Mouse (Mus musculus) left cerebral cortex, adult 9 months (tissue): ENCODE measurements around the gene B2m.
"Not testable (repeated sequence)": the region's sequence is repeated elsewhere in the genome, so short reads cannot be mapped to it uniquely, and the experiment has no call there.

Source experiments
- DNase-seq, 2 experiments: peaks; one replicate each; pipeline ENCODE4 v3.0.0; 2022; ENCODE audit warnings: low spot score in 2 of 2

B2m gene

GRCm38 (mm10) chr2:122147508-122148241 lies at the start of gene B2m:
B2m (plus strand) TSS chr2:122147686.
- DNase-seq = peak; percentile 79 to 96

- not testable (repeated sequence) for DNase-seq
Measured at GRCm38 (mm10) chr2:122097686-122098085, 49.8 kb upstream of the B2m start.

GRCm38 (mm10) chr2:122102070-122102469 lies 45.4 kb upstream of the B2m start:
- DNase-seq = no peak

- no peak for DNase-seq
Measured at GRCm38 (mm10) chr2:122108101-122108500, 39.4 kb upstream of the B2m start.

- DNase-seq = no peak
Measured at GRCm38 (mm10) chr2:122109714-122110113, 37.8 kb upstream of the B2m start.

- no peak for DNase-seq
Measured at GRCm38 (mm10) chr2:122116888-122117287, 30.6 kb upstream of the B2m start.

GRCm38 (mm10) chr2:122117961-122118958 lies 29.2 kb upstream of the B2m start, which contains the start of gene Spg11:
Spg11 (minus strand) TSS chr2:122118386.
- DNase-seq = peak; percentile 95 to 98

GRCm38 (mm10) chr2:122125680-122126572 lies 21.6 kb upstream of the B2m start:
- no peak for DNase-seq

- DNase-seq = no peak
Measured at GRCm38 (mm10) chr2:122126765-122127347, 20.6 kb upstream of the B2m start.

- no peak for DNase-seq
Measured at GRCm38 (mm10) chr2:122127635-122128034, 19.9 kb upstream of the B2m start.

- no peak for DNase-seq
Measured at GRCm38 (mm10) chr2:122132078-122132477, 15.4 kb upstream of the B2m start.

- DNase-seq = no peak
Measured at GRCm38 (mm10) chr2:122132618-122133017, 14.9 kb upstream of the B2m start.

GRCm38 (mm10) chr2:122137839-122138465 lies 9.5 kb upstream of the B2m start:
- DNase-seq = no peak

- no peak for DNase-seq
Measured at GRCm38 (mm10) chr2:122140815-122141214, 6.7 kb upstream of the B2m start.

- DNase-seq = no peak
Measured at GRCm38 (mm10) chr2:122141332-122141967, 6.0 kb upstream of the B2m start.

- DNase-seq = no peak
Measured at GRCm38 (mm10) chr2:122143111-122143510, 4.4 kb upstream of the B2m start.

- DNase-seq = no peak
Measured at GRCm38 (mm10) chr2:122145756-122146155, 1.7 kb upstream of the B2m start.

GRCm38 (mm10) chr2:122146687-122147086 lies 799 bp upstream of the B2m start:
- DNase-seq = no peak

- peak in 1 of 2 experiments; percentile 45 for DNase-seq
Measured at GRCm38 (mm10) chr2:122148242-122148917, 894 bp downstream of the B2m start.

- no peak for DNase-seq
Measured at GRCm38 (mm10) chr2:122149316-122149715, 1.8 kb downstream of the B2m start.
